Mouse (Mus musculus): ENCODE data around the gene Armc3.

- no peak for TF ChIP-seq CTCF (IDR thresholded peaks at IDR 0.05; ENCODE audit: low read depth)
- no peak for TF ChIP-seq EP300 (IDR thresholded peaks at IDR 0.05; ENCODE audit: low read depth)
These were observed 151.1 kb downstream of the Armc3 start for GRCm38 (mm10) chr2:19350167-19350566.
